Mouse (Mus musculus): ENCODE results near the gene Stam. TPM values are rescaled to one million over a fixed set of nuclear protein-coding genes. Genes with fewer than 3 reads are reported as not detected.
"Not testable (repeated sequence)": the region's sequence is repeated elsewhere in the genome, so short reads cannot be mapped to it uniquely, and the experiment has no call there.

Gene Stam
- polyA plus RNA-seq, 1 experiment from 2014 or later, result 71.0 TPM

- H3K9ac ChIP-seq (ENCODE audit: low read depth, low read length), result no peak overlapping the region
- H3K4me3 ChIP-seq (ENCODE audit: low read depth, low read length), result no peak overlapping the region
- DNase-seq (ENCODE audit: low spot score) (no peak), ATAC-seq (ENCODE audit: low read depth) (no peak)
- WGBS, result 74% methylated on average over 4 of the region's 4 CpGs
- H3K36me3 ChIP-seq (ENCODE audit: control insufficient read depth, insufficient read depth, low read length), result no peaks in the 10 kb centered on the region
- H3K4me2 ChIP-seq (ENCODE audit: low read depth, low read length), result no peak overlapping the region
- H3K27me3 ChIP-seq (replicated peaks; ENCODE audit: control insufficient read depth, insufficient read depth, low read length), result no peaks in the 10 kb centered on the region
- no peaks in the 10 kb centered on the region for H3K4me1 ChIP-seq (ENCODE audit: control insufficient read depth, insufficient read depth, low read length)
- no peaks in the 10 kb centered on the region for H3K9me3 ChIP-seq (ENCODE audit: control insufficient read depth, low read length)
- H3K27ac ChIP-seq (replicated peaks; ENCODE audit: low read depth, low read length), result no peak overlapping the region
Observed at GRCm38 (mm10) chr2:14190684-14191083, 116.8 kb downstream of the Stam start.

GRCm38 (mm10) chr2:14191601-14192000 is 117.7 kb downstream of the Stam start:
- H3K27ac ChIP-seq (replicated peaks; ENCODE audit: low read depth, low read length), result no peak overlapping the region
- H3K4me1 ChIP-seq (ENCODE audit: control insufficient read depth, insufficient read depth, low read length), result no peaks in the 10 kb centered on the region
- H3K4me2 ChIP-seq (ENCODE audit: low read depth, low read length), result no peak overlapping the region
- H3K4me3 ChIP-seq (ENCODE audit: low read depth, low read length), result no peak overlapping the region
- H3K27me3 ChIP-seq (replicated peaks; ENCODE audit: control insufficient read depth, insufficient read depth, low read length), result no peaks in the 10 kb centered on the region
- no peak overlapping the region for H3K9ac ChIP-seq (ENCODE audit: low read depth, low read length)
- H3K36me3 ChIP-seq (ENCODE audit: control insufficient read depth, insufficient read depth, low read length), result no peaks in the 10 kb centered on the region
- ATAC-seq (ENCODE audit: low read depth) (no peak), DNase-seq (ENCODE audit: low spot score) (no peak)
- WGBS, result 87% methylated on average over 4 of the region's 4 CpGs
- H3K9me3 ChIP-seq (ENCODE audit: control insufficient read depth, low read length), result no peaks in the 10 kb centered on the region

- H3K27ac ChIP-seq (replicated peaks; ENCODE audit: low read depth, low read length), result no peak overlapping the region
- H3K27me3 ChIP-seq (replicated peaks; ENCODE audit: control insufficient read depth, insufficient read depth, low read length), result no peaks in the 10 kb centered on the region
- no peaks in the 10 kb centered on the region for H3K9me3 ChIP-seq (ENCODE audit: control insufficient read depth, low read length)
- H3K36me3 ChIP-seq (ENCODE audit: control insufficient read depth, insufficient read depth, low read length), result no peaks in the 10 kb centered on the region
- H3K4me3 ChIP-seq (ENCODE audit: low read depth, low read length), result no peak overlapping the region
- no peak for DNase-seq (ENCODE audit: low spot score)
- no peak overlapping the region for H3K4me2 ChIP-seq (ENCODE audit: low read depth, low read length)
- ATAC-seq (ENCODE audit: low read depth), result no peak
- WGBS, result 55% methylated on average over 6 of the region's 6 CpGs
- H3K9ac ChIP-seq (ENCODE audit: low read depth, low read length), result no peak overlapping the region
- no peaks in the 10 kb centered on the region for H3K4me1 ChIP-seq (ENCODE audit: control insufficient read depth, insufficient read depth, low read length)
Observed at GRCm38 (mm10) chr2:14192046-14192445, 118.1 kb downstream of the Stam start.

GRCm38 (mm10) chr2:14198325-14198903 is 124.5 kb downstream of the Stam start:
- not testable (repeated sequence) for ATAC-seq (ENCODE audit: low read depth); H3K36me3 ChIP-seq (ENCODE audit: control insufficient read depth, insufficient read depth, low read length); H3K4me1 ChIP-seq (ENCODE audit: control insufficient read depth, insufficient read depth, low read length); H3K4me2 ChIP-seq (ENCODE audit: low read depth, low read length); H3K27me3 ChIP-seq (replicated peaks; ENCODE audit: control insufficient read depth, insufficient read depth, low read length); H3K9ac ChIP-seq (ENCODE audit: low read depth, low read length); H3K4me3 ChIP-seq (ENCODE audit: low read depth, low read length); H3K9me3 ChIP-seq (ENCODE audit: control insufficient read depth, low read length); H3K27ac ChIP-seq (replicated peaks; ENCODE audit: low read depth, low read length); DNase-seq (ENCODE audit: low spot score)
- WGBS, result no CpG with 5 or more reads among the region's 2 CpGs

Other genes with a start within 250 kb of the Stam start
- gene Hacd1, start 18.0 kb upstream of the Stam start, polyA plus RNA-seq (2014; fragmentation: Nextera tagmentation; extraction: Ambion mirVana), result 101 and 111 TPM in 2 replicates
- gene Tmem236, start 100.4 kb downstream of the Stam start, polyA plus RNA-seq (2014; fragmentation: Nextera tagmentation; extraction: Ambion mirVana), result 0.04 TPM in 1 of 2 replicates, not detected in the other
- 20.9 and 21.0 TPM in 2 replicates for gene Mrc1, start 155.3 kb downstream of the Stam start, polyA plus RNA-seq (2014; fragmentation: Nextera tagmentation; extraction: Ambion mirVana)

All from embryonic facial prominence, embryonic 14.5 days (tissue).